Mouse (Mus musculus) C2C12 (cell line): ENCODE data around the gene Smarcad1. TPM values are rescaled to one million over a fixed set of nuclear protein-coding genes. Genes with fewer than 3 reads are reported as not detected.
"Not testable (repeated sequence)": the region's sequence is repeated elsewhere in the genome, so short reads cannot be mapped to it uniquely, and the experiment has no call there.

Experiments
- H3K27me3 ChIP-seq: one replicate; pipeline ENCODE4 v1.6.1; 2011; ENCODE audit not compliant: control insufficient read depth, insufficient read depth, insufficient read length
- H3K36me3 ChIP-seq: one replicate; pipeline ENCODE4 v1.6.1; 2011; ENCODE audit not compliant: control insufficient read depth, insufficient read depth
- H3K4me3 ChIP-seq: one replicate; pipeline ENCODE4 v1.5.1; 2011; ENCODE audit warnings: mild to moderate bottlenecking, control low read depth; ENCODE audit not compliant: poor library complexity, insufficient read depth, severe bottlenecking
- H3K79me2 ChIP-seq: one replicate; pipeline ENCODE4 v1.6.1; 2011; ENCODE audit not compliant: control insufficient read depth, insufficient read depth
- H3K79me3 ChIP-seq: one replicate; pipeline ENCODE4 v1.6.1; 2011; ENCODE audit warnings: low read depth, control low read depth
- H3ac ChIP-seq: one replicate; pipeline ENCODE3; 2011; ENCODE audit warnings: low read depth; ENCODE audit not compliant: control insufficient read depth, insufficient read length
- CEBPB ChIP-seq: IDR thresholded peaks from one replicate; pipeline ENCODE4 v1.6.1; 2011; ENCODE audit warnings: low read depth, mild to moderate bottlenecking, control low read depth, moderate library complexity
- CTCF ChIP-seq: IDR thresholded peaks from one replicate; pipeline ENCODE4 v1.5.1; 2011; ENCODE audit not compliant: control insufficient read depth, insufficient read depth, insufficient read length
- FOSL1 ChIP-seq: IDR thresholded peaks from one replicate; pipeline ENCODE4 v1.8.0; 2011; ENCODE audit warnings: mild to moderate bottlenecking, low read length; ENCODE audit not compliant: poor library complexity, insufficient read depth, severe bottlenecking
- MAX ChIP-seq: IDR thresholded peaks from one replicate; pipeline ENCODE4 v1.6.1; 2011; ENCODE audit warnings: mild to moderate bottlenecking, control low read depth
- MYOD1 ChIP-seq: IDR thresholded peaks from one replicate; pipeline ENCODE4 v1.6.1; 2011; ENCODE audit warnings: low read depth; ENCODE audit not compliant: control insufficient read depth, insufficient read length
- MYOG ChIP-seq: IDR thresholded peaks from one replicate; pipeline ENCODE4 v1.6.1; 2011; ENCODE audit not compliant: control insufficient read depth, insufficient read length; ENCODE audit errors: extremely low read depth
- USF1 ChIP-seq: IDR thresholded peaks from one replicate; pipeline ENCODE4 v1.6.1; 2011; ENCODE audit warnings: low read depth, mild to moderate bottlenecking, control low read depth, moderate library complexity
- long read RNA-seq, 2 experiments: library from polyadenylated mRNA; unstranded; transcript quantifications; one replicate each; pipeline ENCODE4 v2.0.0; 2019 to 2020
- polyA plus RNA-seq: library from polyadenylated mRNA; unstranded; fragments of >200 nt; fragmentation: generic; extraction: Trizol; gene quantifications from one replicate; pipeline ENCODE4 v1.2.1, GENCODE M21; 2012; ENCODE audit warnings: missing spikeins

The Smarcad1 gene
- 27.9 TPM for polyA plus RNA-seq
- long read RNA-seq, experiment 1, transcript Smarcad1-211 (3 exons, 734 nt) = major isoform, 5 of 16 reads
- long read RNA-seq, experiment 1, partial matches to known transcripts = 5 of 16 reads
- long read RNA-seq, experiment 1, other reads (novel, unspliced or antisense) = 4 of 16 reads
- long read RNA-seq, experiment 2, full-length matches to known transcripts = 18 of 48 reads
- long read RNA-seq, experiment 2, partial matches to known transcripts = 6 of 48 reads
- long read RNA-seq, experiment 2, other reads (novel, unspliced or antisense) = 24 of 48 reads

DNA sequence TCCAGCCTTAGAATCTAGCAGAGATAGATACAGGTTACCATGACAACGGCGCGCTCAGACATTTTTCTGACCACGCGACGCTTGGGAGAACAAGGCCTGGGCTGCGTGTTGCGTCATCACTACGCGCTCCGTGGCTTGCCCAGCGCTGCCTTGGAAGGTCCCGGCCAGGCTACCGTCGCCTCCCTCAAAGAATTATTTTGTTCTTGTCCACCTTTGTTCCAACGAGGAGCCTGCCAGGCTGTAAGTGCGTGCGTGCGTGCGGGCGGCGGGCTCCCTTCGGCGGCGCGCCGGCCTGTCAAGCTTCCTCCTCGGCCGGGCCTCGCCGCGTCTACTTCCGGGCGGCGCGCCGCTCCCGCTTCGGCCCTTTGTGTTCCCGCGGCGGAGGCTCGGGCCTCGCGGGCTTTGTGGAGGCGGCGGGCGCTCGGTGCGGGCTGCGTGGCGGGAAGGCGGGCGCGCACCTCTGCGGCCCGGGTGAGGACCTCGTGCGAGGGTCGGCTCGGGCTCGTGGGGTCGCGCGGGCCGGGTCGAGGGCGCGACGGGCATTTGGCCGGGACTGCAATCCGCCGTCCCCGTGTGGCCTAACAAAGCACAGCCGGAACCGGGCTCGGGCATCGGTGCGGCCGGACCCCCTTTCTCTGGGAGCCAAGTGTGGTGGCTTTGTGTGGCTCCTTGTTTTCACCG lies at the start of gene Smarcad1:
Gene Smarcad1, plus strand, starts transcription at position 93 of the 681 bp plus-strand sequence.
- Histone ChIP-seq H3K27me3 (no peaks in the 10 kb centered on the region), H3K36me3 (peaks cover 36% of the 10 kb centered on the region), H3K79me3 (peaks cover 33% of the 10 kb centered on the region), H3K79me2 (peaks cover 43% of the 10 kb centered on the region), H3K4me3 (peak within 1 kb of the TSS; percentile 84), H3ac (peak within 1 kb of the TSS; percentile 100)
- TF ChIP-seq MYOD1 = no peak
- TF ChIP-seq USF1 = peak; percentile 32
- TF ChIP-seq CEBPB = peak; percentile 70
- TF ChIP-seq MAX = peak; percentile 57
- no peak for TF ChIP-seq CTCF

DNA sequence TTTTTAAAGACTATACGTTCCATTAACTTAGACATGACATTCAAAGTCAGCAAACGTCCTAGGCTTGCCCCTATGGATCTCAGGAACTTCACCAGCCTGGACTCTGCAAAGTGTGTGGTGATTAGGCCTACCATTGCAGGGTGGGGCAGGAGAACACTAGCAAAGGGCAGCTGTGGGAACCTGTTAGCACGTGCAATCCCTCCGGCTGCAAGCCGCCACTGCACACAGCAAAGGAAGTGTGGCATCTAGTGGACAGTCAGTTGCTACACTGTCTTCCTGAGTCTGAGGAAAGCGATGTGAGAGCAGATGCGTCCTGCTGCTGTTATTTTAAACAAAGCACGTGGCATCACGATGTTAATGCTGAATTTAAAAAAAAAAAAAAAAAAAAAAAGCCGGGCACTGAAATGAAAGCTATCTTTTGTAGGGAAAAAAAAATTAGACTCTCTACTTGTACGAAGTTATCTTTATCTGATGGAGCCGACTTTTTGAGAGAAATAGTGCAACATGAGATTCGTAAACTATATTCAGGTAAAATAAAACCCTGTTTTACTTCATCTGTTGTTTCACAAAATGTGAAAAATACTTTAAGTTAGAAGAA lies 45.5 kb upstream of the Smarcad1 start:
- TF ChIP-seq CEBPB = no peak
- no peak for TF ChIP-seq FOSL1
- no peak for TF ChIP-seq MYOD1

DNA sequence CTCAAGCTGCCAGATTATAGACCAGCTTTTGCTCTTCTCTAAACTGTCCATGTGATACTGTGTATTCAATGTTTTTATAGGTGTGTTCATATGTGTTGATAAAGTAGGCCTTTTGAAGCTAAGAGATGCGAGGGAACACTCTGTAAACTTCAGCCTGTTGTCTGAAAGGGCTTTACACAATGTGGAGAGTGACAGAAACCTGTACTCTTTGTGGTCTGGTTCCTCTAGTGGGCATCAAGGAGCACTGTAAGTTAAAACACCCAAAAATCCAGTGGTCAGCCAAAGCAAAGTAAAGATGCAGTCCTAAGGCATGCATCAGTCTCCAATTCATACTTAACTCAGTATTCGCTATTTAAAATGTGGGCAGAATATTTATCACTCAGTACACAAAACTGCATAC lies 44.6 kb upstream of the Smarcad1 start:
- Histone ChIP-seq H3K4me3 (no peak overlapping the region), H3K79me3 (no peaks in the 10 kb centered on the region), H3K27me3 (no peaks in the 10 kb centered on the region), H3ac (no peak overlapping the region), H3K36me3 (no peaks in the 10 kb centered on the region), H3K79me2 (no peaks in the 10 kb centered on the region)
- TF ChIP-seq MYOG (no peak), FOSL1 (no peak), MAX (no peak), MYOD1 (no peak), CEBPB (no peak), USF1 (no peak), CTCF (no peak)

More for the DNA sequence above, 45.5 kb upstream of the Smarcad1 start:
- H3ac ChIP-seq = no peak overlapping the region
- H3K36me3 ChIP-seq = no peaks in the 10 kb centered on the region
- H3K4me3 ChIP-seq = no peak overlapping the region
- H3K27me3 ChIP-seq = no peaks in the 10 kb centered on the region
- H3K79me3 ChIP-seq = no peaks in the 10 kb centered on the region
- no peaks in the 10 kb centered on the region for H3K79me2 ChIP-seq

DNA sequence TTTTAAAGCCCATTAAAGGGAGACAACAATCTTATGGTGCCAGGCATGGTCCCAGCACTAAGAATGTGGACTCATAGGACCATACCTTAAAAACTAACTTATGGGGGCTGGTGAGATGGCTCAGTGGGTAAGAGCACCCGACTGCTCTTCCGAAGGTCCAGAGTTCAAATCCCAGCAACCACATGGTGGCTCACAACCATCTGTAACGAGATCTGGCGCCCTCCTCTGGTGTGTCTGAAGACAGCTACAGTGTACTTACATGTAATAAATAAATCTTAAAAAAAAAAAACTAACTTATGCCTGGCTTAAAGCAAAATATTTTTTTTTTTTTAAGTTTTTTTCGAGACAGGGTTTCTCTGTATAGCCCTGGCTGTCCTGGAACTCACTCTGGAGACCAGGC lies 41.6 kb upstream of the Smarcad1 start:
- not testable (repeated sequence) for H3K79me3 ChIP-seq, H3K79me2 ChIP-seq, H3ac ChIP-seq, H3K27me3 ChIP-seq, H3K36me3 ChIP-seq, H3K4me3 ChIP-seq

DNA sequence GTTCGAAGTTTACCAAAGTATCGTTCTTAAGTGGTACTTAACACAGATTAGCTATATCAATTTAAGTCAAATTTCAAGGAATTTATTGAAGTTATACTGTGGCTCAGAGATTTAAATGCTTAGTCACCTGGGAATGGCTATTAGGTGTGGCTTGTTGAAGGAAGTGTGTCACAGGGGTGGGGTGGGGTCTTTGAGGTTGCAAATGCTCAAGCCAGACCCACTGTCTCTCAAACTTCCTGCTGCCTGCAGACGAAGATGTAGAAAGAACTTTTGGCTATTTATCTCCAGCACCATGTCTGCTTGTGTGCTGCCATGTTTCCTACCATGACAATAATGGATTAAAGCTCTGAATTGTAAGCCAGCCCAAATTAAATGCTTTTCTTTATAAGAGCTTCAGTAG lies 40.2 kb upstream of the Smarcad1 start:
- no peaks in the 10 kb centered on the region for H3K36me3 ChIP-seq
- no peaks in the 10 kb centered on the region for H3K79me3 ChIP-seq
- no peak overlapping the region for H3K4me3 ChIP-seq
- no peak overlapping the region for H3ac ChIP-seq
- no peaks in the 10 kb centered on the region for H3K27me3 ChIP-seq
- TF ChIP-seq MYOD1 = no peak
- TF ChIP-seq FOSL1 = no peak
- TF ChIP-seq CEBPB = no peak
- no peak for TF ChIP-seq MAX
- TF ChIP-seq CTCF = no peak
- TF ChIP-seq USF1 = no peak
- no peak for TF ChIP-seq MYOG
- no peaks in the 10 kb centered on the region for H3K79me2 ChIP-seq

DNA sequence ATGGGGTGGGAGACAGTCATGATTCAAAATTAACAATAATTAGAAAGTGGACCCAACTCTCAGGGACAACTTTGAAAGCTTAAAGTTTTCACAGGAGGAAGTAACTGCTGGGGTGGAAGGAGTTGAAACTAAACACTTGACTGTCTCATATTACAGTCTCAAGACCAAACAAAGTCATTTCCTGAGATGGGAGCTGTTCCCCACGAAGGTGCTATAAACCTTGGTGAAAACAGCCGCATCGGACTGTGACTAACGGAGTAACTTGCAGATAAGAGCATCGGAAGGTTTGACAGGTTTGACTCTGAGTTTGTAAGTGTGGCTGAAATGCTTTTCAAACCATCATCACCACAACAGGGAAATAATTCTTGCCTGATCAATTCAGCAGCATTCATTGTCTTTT lies 33.5 kb upstream of the Smarcad1 start:
- no peak for TF ChIP-seq MYOD1
- no peak for TF ChIP-seq USF1
- TF ChIP-seq MAX = no peak
- no peak for TF ChIP-seq CEBPB
- Histone ChIP-seq H3K79me3 (no peaks in the 10 kb centered on the region), H3K27me3 (no peaks in the 10 kb centered on the region), H3K4me3 (no peak overlapping the region), H3K79me2 (no peaks in the 10 kb centered on the region), H3K36me3 (no peaks in the 10 kb centered on the region), H3ac (no peak overlapping the region)
